Mouse (Mus musculus) T-helper 2 cell (primary cell): ENCODE measurements around the gene Glod4.

Experiments
- in situ Hi-C: fragments of 300-600 bp; cut with MboI, MseI; formaldehyde crosslinking; loops from one replicate; pipeline ENCODE4 v1.15.1; 2025; ENCODE audit warnings: high pct_unique_total_duplicates

Gene Glod4

DNA sequence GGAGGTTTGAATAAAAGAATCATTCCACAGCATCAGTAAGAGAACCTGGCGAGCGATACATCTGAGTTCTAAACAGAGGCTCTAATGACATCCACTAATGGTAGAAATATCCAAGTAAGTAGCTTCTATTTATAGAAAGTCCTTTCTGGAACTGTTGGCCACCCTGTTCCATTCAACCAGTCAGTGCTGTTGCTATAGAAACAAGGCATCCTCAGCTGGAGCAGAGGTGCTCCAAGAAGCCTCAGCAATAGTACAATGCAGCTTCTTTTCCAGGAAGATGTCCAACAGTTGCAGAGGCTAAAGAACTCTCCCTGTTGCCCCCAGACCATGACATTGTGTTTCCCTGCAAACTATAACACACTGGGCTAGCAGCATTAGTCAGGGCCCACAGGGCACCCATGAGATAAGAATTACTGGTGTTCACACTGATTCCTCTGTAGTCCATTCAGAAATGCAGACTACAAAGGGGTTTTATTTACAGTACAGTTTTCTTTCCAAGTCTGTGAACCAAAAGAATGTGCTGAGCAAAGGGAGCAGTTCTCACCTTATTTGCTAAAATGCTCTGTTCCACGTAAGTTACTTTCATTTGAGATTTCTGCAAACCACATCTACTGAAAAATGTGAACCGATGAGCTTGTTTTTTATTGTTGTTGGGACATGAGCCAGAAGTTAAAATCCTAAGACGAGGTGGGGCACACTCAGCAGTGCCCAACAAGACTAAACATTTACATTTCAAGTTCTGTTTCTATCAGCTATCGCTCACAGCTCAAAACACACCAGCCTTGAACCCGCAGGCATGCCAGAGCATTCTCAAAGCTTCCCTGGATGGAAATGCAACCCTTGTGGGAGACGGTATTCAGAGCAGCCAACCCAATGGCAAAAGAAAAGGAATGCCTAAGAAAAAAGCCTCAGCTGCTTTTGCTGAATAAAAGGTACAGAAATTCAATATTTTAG, 95.2 kb downstream of the Glod4 start:
- in situ Hi-C loops, result no loop called here

DNA sequence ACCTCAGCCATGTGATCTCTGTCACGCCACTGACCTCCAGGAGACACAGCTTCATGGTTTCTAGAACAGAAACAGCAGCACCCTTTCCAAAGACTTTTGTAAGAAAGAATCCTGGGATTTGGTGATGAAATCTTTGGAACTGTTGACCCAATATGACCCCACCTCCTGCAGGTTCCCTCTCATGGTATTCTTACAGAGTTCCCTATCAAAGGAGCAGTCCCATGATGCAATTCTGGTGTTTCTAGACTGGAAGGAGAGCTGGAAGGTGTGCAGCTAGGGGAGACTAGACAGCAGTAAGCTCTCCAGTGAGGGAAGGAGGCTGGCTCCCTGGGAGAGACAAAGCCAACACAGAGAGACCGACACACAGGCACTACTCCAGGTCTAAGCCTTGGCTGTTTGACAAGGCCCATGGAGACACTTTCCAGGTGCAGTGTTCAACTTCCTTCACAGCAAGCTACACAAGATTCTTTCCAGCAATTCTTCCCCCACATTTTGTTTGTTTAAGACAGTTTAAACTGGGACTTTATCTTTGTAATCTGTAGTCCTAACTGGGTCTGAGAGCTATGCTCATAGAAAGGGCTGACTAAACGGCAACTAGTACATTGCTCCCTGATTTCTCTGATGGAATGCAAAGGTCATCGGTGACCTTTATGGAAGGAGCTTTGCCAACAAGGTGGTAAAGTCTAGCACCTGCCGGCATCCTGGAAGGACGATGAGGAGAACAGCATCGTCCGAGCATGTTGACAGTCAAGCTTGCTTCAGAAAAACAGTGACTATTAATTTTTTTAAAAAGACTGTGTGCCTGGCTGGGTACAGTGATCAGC, 97.1 kb downstream of the Glod4 start:
- in situ Hi-C loops, result no loop called here

GRCm38 (mm10) chr11:76145169-76145568, 98.4 kb downstream of the Glod4 start:
- in situ Hi-C loops, result no loop called here

DNA sequence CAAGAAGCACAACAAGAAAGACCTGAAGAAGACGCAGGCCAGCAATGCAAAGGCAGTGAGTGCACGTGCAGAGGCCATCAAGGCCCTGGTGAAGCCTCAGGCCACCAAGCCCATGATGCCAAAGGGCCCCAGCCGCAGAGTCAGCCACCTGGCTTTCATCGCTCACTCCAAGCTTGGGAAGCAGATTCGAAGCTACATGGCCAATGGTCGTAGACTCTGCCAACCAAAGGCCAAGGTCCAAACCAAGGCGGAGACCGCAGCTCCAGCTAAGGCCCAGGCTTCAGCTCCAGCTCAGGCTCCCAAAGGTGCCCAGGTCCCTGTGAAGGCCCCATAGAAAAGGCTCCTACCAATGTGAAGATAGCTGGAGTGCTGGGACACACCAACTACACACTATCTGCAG, 99.1 kb downstream of the Glod4 start:
- in situ Hi-C loops, result no loop called here

DNA sequence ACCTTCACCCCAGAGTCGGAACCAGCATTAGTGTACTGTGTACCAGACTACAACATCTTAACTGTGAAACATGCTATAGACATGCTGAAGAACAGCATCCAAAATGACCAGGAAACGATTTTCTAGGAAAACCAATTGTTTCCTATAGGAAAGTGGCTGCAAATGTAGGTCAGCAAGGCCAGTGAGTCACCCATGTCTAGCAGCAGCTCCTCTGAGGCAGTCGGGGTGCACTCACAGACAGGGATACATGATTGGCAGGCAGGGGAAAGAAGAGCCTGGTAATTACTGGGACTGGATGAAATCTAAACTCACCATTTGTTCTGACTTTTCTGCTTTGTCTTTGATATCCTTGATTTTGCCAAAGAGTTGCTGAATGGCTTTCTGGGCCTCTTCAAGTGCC, 105.5 kb downstream of the Glod4 start:
- in situ Hi-C loops, result no loop called here

DNA sequence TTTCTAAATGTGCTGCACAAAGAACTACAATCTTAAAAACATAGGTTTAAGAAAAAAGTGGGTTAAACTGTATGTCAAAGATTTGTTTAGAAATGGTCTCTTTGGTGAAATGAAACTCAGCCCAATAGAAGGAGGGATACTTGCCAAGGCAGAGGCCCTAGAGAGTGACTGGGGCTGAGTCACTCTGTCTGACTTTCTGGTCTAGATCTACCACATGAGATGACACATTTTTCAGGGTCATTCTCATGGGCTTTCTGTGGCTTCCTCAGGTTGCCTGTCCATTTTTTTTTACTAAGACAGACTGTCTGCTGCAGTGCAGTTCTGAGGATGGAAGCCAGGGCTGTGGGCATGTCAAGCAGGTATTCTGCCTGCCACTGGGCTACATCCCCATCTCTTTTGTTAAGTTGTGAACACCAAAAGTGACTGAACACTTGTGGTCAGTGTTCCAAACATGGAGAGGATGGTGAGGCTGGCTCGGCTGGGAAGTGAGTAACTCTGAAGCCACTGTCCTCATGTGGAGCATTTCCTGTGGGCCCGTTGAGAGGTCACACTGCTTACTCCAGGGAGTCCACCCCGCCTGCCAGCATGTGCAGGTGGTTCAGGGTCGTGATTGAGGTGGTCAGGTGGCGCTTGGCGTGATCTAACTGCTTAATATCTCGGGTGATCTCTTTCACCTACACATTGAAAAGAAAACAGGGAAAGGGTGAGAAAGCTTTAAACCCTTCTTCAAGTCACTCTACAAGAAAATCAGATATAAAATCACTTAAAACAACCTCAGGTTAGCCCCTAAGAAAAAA, 107.7 kb downstream of the Glod4 start:
- in situ Hi-C loops, result no loop called here

GRCm38 (mm10) chr11:76130859-76131258, 112.7 kb downstream of the Glod4 start:
- in situ Hi-C loops, result no loop called here

DNA sequence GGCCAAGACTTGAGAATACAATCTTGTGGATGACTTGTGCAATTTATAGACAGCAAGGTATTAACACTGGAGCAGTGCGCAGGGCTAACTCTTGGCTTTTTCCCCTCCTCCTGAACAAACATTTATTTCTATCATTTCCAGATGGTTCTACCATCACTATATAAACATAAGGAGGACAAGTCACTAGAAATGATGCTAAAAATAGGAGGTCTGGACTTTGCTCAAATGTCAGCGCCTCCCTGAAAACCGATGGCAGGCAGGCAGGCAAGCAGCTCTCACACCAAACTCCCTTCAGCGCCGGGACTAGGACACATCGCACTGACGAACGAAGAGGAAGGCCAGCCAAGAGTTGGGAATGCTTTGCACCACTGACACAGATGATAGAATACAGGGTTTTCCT, 118.1 kb downstream of the Glod4 start:
- in situ Hi-C loops, result no loop called here

DNA sequence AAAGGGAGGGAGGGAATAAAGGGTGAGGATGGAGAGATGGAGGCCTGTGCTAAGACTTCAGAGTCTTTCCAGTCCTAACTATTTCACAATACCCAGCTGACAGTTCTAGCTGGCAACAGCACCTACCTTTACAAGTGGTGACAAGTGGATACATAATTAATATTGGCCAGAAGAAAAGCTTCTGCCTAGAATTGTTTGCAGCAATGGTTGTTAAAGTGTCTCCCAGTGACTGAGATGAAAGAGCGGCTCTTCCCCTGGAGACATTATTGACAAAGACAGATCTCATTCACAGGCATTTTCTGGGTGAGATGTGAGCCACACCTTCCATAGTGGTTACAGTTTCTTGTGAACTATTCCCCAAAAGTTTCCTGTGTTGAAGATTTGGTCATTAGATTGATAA, 120.0 kb downstream of the Glod4 start:
- in situ Hi-C loops, result no loop called here

GRCm38 (mm10) chr11:76122571-76122970, 121.0 kb downstream of the Glod4 start:
- in situ Hi-C loops, result no loop called here

GRCm38 (mm10) chr11:76121086-76121485, 122.4 kb downstream of the Glod4 start:
- in situ Hi-C loops, result no loop called here

- in situ Hi-C loops, result no loop called here
Measured at GRCm38 (mm10) chr11:76120407-76120901, 123.1 kb downstream of the Glod4 start.

- in situ Hi-C loops, result no loop called here
Measured at GRCm38 (mm10) chr11:76110416-76110815, 133.1 kb downstream of the Glod4 start.

DNA sequence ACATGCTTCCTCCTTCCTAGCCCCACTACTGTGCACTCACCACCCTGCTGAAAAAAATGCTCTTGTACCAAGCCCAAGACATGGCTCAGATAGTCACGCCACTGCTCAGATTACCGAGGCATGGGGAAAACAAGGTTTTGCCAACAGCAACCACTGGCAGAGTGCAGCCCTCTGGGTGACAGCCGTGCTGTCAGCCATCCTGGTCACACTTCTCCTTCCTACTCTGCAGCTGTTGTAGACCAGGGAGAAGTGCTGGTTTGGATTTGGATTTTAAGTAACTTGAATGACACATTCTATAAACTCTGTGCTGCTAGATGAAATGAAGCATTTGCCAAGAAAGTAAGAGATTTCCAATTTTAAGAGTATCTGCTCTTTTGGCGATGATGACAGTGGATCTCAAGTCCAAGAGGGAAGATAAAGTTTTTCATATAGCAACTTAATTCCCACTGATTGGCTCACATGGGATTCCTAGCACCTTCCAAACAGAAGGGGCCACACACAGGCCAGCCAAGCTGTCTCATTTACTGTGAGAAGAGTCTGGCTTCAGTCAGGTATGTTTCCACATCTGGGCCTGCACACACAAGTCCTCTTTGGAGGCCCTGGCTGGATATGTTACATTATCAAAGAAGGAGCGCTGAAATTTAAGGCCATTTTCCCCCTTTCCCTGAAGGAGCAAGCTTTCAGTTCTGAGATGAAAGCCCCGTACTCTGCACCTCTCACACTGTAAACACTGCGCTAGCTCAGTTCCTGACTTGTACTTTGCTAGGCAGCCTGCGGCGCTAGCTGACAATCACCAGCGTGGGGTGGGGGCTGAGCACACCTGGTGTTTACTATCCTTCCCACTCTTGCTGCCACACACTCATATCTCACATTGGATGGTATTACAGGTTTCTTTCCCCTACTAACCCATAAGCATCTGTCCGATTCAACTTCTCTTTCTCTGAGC, 136.7 kb downstream of the Glod4 start:
- in situ Hi-C loops, result no loop called here

DNA sequence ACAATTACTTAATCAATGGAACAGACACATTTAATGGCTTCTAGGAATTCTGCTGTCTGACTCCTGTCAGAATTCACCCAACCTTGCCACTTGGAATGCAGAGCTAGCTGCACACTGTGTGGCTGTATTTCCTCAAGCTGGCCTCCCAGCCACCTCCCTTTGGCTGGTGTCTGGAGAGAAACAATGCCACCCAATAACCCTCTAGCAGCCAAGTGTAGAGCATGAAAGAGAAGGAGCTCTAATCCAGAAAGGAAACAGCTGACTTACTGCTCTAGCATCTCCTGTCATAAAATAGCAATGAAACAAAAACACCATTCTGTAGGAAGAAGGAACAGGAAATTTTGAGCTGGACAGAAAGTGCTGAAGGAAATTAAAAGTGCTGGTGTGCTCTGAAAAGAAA, 142.4 kb downstream of the Glod4 start:
- in situ Hi-C loops, result no loop called here

- in situ Hi-C loops, result no loop called here
Measured at GRCm38 (mm10) chr11:76099193-76099975, 144.1 kb downstream of the Glod4 start.

DNA sequence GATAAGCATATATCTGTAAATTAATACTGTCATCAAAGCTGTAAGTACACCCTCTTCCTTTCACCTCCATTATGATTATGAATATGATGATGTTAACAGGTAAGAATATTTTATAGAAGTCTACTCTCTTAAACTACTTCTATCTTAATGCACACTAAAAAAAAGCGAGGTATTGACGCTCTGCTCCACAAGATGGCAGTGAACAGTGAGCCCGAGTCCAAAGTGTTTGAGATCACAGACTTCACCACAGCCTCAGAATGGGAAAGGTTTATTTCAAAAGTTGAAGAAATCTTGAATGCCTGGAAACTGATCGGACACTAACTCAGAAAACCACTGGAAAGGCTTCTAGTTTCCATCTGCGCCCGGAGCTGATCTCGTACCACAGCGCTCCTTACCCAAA, 149.9 kb downstream of the Glod4 start:
- in situ Hi-C loops, result no loop called here

- in situ Hi-C loops, result loop anchor here (5.0 kb wide), 1 partner anchor 78 kb away; no protein-coding TSS in a partner anchor
Measured at GRCm38 (mm10) chr11:76089776-76090175, 153.7 kb downstream of the Glod4 start.

DNA sequence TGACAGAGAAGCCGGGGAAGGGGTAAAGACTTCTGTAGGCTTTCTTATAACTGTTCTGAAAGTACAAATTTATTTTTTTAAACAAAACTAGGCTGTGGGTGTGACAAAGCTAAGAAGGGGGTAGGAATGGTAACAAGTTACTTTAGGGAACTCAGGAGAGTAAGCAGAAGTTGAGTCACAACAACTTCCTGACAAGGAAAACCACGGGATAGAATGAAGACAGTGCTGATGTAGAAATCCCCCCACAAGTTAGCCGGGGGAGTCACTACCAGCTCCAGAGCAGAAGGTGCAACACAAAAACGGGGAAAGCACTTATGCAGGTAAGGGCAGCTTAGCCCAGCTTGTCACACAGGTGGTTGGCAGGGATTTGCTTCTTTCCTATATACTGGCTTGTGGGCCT, 155.0 kb downstream of the Glod4 start:
- in situ Hi-C loops, result loop anchor here (5.0 kb wide), 1 partner anchor 79 kb away; no protein-coding TSS in a partner anchor
